Mouse (Mus musculus): ENCODE measurements at regions not wholly inside any gene's neighbourhood (a gene's known extent, or its start where the extent isn't known, plus 50 kb on each side); places are given as distances from the start of the nearest gene placed in this dataset.
"Not testable (repeated sequence)": the region's sequence is repeated elsewhere in the genome, so short reads cannot be mapped to it uniquely, and the experiment has no call there.

DNA sequence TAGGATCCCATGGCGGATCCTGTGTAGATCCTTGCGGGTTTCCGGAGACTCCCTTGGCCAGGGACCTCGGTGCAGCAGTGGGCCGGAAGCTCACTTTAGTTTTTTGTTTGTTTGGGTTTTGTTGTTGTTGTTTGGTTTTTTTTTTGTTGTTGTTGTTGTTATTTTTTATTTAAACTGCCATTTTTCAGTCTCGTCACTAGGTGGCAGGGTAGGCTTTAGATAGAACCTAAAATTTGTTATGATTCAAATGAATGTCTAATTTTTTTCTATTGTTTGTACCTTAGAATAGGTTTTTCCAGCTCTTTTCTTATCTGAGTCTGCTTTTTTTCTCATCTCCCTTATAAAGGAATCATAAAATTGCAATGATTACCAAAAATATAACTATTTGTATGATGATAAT is 834.4 kb upstream of the Tacstd2 start:
- Histone ChIP-seq H3K9me3 (ENCODE audit: control insufficient read depth) (no peaks in the 10 kb centered on the region), H3K4me2 (replicated peaks; ENCODE audit: low read depth) (no peak overlapping the region), H3K27me3 (replicated peaks; ENCODE audit: control insufficient read depth, insufficient read depth, low read length) (no peaks in the 10 kb centered on the region), H3K27ac (ENCODE audit: low read depth, low read length) (no peak overlapping the region), H3K9ac (ENCODE audit: low read depth, low read length) (no peak overlapping the region), H3K4me1 (replicated peaks; ENCODE audit: control insufficient read depth, insufficient read depth, low read length) (no peaks in the 10 kb centered on the region), H3K4me3 (ENCODE audit: low read depth, low read length) (no peak overlapping the region), H3K36me3 (ENCODE audit: control insufficient read depth, insufficient read depth) (no peaks in the 10 kb centered on the region)
- TF ChIP-seq CTCF (IDR thresholded peaks at IDR 0.05; ENCODE audit: low read depth) = peak; percentile 41; the same call in 1 of the 2 replicates
- 78% methylated on average over 6 of the region's 6 CpGs for WGBS
- ATAC-seq = no peak

DNA sequence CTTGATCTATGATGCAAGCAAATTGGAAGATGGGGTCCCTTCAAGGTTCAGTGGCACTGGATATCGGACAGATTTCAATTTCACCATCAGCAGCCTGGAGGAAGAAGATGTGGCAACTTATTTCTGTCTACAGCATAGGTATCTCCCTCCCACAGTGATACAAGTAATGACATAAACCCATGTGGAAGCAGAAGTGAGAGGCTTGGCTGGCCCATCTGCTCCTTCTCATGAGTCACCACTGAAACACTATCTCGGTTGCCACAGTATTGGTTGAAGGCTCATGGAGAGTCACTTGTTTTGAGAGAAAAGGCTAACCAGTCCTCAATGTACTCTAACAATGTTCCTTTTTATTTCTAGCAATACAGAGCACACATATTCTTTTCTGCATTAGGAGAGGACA is 804.2 kb upstream of the Tacstd2 start:
- 77% methylated on average over 2 of the region's 2 CpGs for WGBS
- no peak for ATAC-seq

DNA sequence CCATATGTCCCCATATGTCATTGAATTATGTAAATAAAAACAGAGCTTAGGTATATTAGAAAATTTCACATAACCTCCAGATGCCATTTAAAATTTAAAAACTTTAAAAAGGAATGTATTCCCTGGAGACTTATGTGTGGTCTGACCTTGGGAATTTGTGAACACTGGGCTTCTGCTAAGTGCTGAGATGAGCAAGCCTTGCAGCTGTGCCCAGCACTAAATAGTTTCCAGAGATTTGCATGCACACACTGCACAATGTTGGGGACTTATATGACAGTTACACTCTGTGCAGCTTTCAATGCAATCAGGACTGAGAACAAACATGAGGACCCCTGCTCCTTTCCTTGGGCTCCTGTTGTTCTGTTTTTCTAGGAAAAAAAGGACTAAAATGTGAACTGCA is 803.6 kb upstream of the Tacstd2 start:
- not testable (repeated sequence) for ATAC-seq; H3K4me2 ChIP-seq (replicated peaks; ENCODE audit: low read depth); H3K4me3 ChIP-seq (ENCODE audit: low read depth, low read length); H3K9me3 ChIP-seq (ENCODE audit: control insufficient read depth); H3K9ac ChIP-seq (ENCODE audit: low read depth, low read length); H3K4me1 ChIP-seq (replicated peaks; ENCODE audit: control insufficient read depth, insufficient read depth, low read length); H3K36me3 ChIP-seq (ENCODE audit: control insufficient read depth, insufficient read depth); H3K27ac ChIP-seq (ENCODE audit: low read depth, low read length); H3K27me3 ChIP-seq (replicated peaks; ENCODE audit: control insufficient read depth, insufficient read depth, low read length)

More for the DNA sequence above, 804.2 kb upstream of the Tacstd2 start:
- Histone ChIP-seq H3K9me3 (ENCODE audit: control insufficient read depth) (no peaks in the 10 kb centered on the region), H3K9ac (ENCODE audit: low read depth, low read length) (no peak overlapping the region), H3K4me1 (replicated peaks; ENCODE audit: control insufficient read depth, insufficient read depth, low read length) (no peaks in the 10 kb centered on the region), H3K4me2 (replicated peaks; ENCODE audit: low read depth) (no peak overlapping the region), H3K36me3 (ENCODE audit: control insufficient read depth, insufficient read depth) (no peaks in the 10 kb centered on the region), H3K4me3 (ENCODE audit: low read depth, low read length) (no peak overlapping the region), H3K27me3 (replicated peaks; ENCODE audit: control insufficient read depth, insufficient read depth, low read length) (no peaks in the 10 kb centered on the region), H3K27ac (ENCODE audit: low read depth, low read length) (no peak overlapping the region)
- TF ChIP-seq CTCF (IDR thresholded peaks at IDR 0.05; ENCODE audit: low read depth) = no peak

DNA sequence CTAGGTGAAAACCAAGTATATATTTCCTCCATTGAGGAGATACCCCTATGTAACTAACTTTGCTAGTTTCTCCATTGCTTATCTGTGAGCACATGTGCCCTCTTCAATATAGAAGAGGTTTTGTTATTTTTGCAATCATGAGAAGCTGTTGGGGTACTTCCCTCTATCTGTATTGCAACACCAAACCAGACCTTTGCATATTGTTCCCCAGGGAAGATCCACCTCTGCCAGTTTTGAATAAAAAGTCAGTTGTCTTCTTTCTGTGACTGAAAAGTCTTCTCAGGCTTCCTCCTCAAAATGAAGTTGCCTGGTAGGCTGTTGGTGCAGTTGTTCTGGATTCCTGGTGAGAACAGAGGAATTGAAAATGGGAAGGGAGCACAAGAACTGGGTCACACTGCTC is 775.8 kb upstream of the Tacstd2 start:
- H3K4me2 ChIP-seq (replicated peaks; ENCODE audit: low read depth) = no peak overlapping the region
- TF ChIP-seq CTCF (IDR thresholded peaks at IDR 0.05; ENCODE audit: low read depth) = no peak

DNA sequence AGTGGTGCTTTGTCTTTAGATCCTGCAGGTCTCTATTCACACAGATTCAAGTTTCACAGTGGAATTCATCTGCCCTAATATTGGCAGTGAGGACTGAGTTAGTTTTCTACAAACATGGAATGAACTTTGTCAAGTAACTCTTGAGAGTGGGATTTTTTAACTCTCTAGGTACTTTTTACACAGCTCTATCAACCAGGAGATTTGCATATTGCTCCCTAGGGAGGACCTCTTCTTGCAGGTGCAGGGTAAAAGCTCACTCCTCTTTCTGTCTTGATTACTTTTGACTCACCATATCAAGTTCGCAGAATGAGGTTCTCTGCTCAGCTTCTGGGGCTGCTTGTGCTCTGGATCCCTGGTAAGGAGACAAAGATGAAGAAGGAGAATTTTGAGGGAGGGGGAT is 766.5 kb upstream of the Tacstd2 start:
- Histone ChIP-seq H3K9ac (ENCODE audit: low read depth, low read length) (no peak overlapping the region), H3K36me3 (ENCODE audit: control insufficient read depth, insufficient read depth) (no peaks in the 10 kb centered on the region), H3K4me3 (ENCODE audit: low read depth, low read length) (no peak overlapping the region), H3K27ac (ENCODE audit: low read depth, low read length) (no peak overlapping the region), H3K4me1 (replicated peaks; ENCODE audit: control insufficient read depth, insufficient read depth, low read length) (no peaks in the 10 kb centered on the region), H3K27me3 (replicated peaks; ENCODE audit: control insufficient read depth, insufficient read depth, low read length) (no peaks in the 10 kb centered on the region), H3K9me3 (ENCODE audit: control insufficient read depth) (no peaks in the 10 kb centered on the region), H3K4me2 (replicated peaks; ENCODE audit: low read depth) (no peak overlapping the region)
- TF ChIP-seq CTCF (IDR thresholded peaks at IDR 0.05; ENCODE audit: low read depth) = no peak
- ATAC-seq = no peak
- 71% methylated on average over 1 of the region's 1 CpGs for WGBS

More for the DNA sequence above, 775.8 kb upstream of the Tacstd2 start:
- Histone ChIP-seq H3K36me3 (ENCODE audit: control insufficient read depth, insufficient read depth) (no peaks in the 10 kb centered on the region), H3K9ac (ENCODE audit: low read depth, low read length) (no peak overlapping the region), H3K27ac (ENCODE audit: low read depth, low read length) (no peak overlapping the region), H3K9me3 (ENCODE audit: control insufficient read depth) (no peaks in the 10 kb centered on the region), H3K27me3 (replicated peaks; ENCODE audit: control insufficient read depth, insufficient read depth, low read length) (no peaks in the 10 kb centered on the region), H3K4me3 (ENCODE audit: low read depth, low read length) (no peak overlapping the region), H3K4me1 (replicated peaks; ENCODE audit: control insufficient read depth, insufficient read depth, low read length) (no peaks in the 10 kb centered on the region)
- ATAC-seq = no peak

DNA sequence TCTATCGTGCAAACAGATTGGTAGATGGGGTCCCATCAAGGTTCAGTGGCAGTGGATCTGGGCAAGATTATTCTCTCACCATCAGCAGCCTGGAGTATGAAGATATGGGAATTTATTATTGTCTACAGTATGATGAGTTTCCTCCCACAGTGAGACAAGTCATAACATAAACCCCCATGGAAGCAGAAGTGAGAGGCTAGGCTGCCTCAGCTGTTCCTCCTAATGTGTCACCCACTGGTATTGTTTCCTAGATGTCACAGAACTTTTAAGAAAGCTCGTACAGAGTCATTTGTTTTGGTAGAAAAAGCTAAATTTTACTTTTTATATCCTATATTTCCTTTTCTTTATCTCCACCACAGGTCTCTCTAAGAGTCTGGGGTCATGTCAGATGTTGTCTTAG is 721.1 kb upstream of the Tacstd2 start:
- WGBS = 69% methylated on average over 2 of the region's 2 CpGs
- H3K27me3 ChIP-seq (replicated peaks; ENCODE audit: control insufficient read depth, insufficient read depth, low read length) = no peaks in the 10 kb centered on the region
- no peaks in the 10 kb centered on the region for H3K36me3 ChIP-seq (ENCODE audit: control insufficient read depth, insufficient read depth)
- TF ChIP-seq CTCF (IDR thresholded peaks at IDR 0.05; ENCODE audit: low read depth) = no peak
- no peak overlapping the region for H3K4me3 ChIP-seq (ENCODE audit: low read depth, low read length)
- no peaks in the 10 kb centered on the region for H3K4me1 ChIP-seq (replicated peaks; ENCODE audit: control insufficient read depth, insufficient read depth, low read length)
- no peaks in the 10 kb centered on the region for H3K9me3 ChIP-seq (ENCODE audit: control insufficient read depth)
- no peak for ATAC-seq
- no peak overlapping the region for H3K27ac ChIP-seq (ENCODE audit: low read depth, low read length)
- no peak overlapping the region for H3K4me2 ChIP-seq (replicated peaks; ENCODE audit: low read depth)
- no peak overlapping the region for H3K9ac ChIP-seq (ENCODE audit: low read depth, low read length)

DNA sequence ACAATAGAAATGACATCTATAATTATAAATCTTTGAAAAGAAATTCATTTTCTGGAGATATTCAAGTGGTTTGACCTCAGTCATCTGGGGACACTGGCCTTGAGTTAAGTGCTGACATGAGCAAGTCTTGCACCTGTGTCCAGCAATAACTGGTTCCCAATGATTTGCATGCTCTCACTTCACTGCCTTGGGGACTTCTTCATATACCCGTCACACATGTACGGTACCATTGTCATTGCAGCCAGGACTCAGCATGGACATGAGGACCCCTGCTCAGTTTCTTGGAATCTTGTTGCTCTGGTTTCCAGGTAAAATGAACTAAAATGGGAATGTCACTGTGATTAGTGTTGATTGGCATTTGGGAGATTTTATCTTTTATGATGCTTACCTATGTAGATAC is 720.6 kb upstream of the Tacstd2 start:
- ATAC-seq = no peak
- no peak overlapping the region for H3K4me2 ChIP-seq (replicated peaks; ENCODE audit: low read depth)
- no peaks in the 10 kb centered on the region for H3K4me1 ChIP-seq (replicated peaks; ENCODE audit: control insufficient read depth, insufficient read depth, low read length)
- no peak overlapping the region for H3K9ac ChIP-seq (ENCODE audit: low read depth, low read length)
- no peak overlapping the region for H3K4me3 ChIP-seq (ENCODE audit: low read depth, low read length)
- H3K9me3 ChIP-seq (ENCODE audit: control insufficient read depth) = no peaks in the 10 kb centered on the region
- TF ChIP-seq CTCF (IDR thresholded peaks at IDR 0.05; ENCODE audit: low read depth) = no peak
- WGBS = 87% methylated on average over 2 of the region's 2 CpGs
- H3K27me3 ChIP-seq (replicated peaks; ENCODE audit: control insufficient read depth, insufficient read depth, low read length) = no peaks in the 10 kb centered on the region
- no peaks in the 10 kb centered on the region for H3K36me3 ChIP-seq (ENCODE audit: control insufficient read depth, insufficient read depth)
- H3K27ac ChIP-seq (ENCODE audit: low read depth, low read length) = no peak overlapping the region

All from intestine, postnatal 0 days (tissue).